Mouse (Mus musculus): ENCODE data around the gene Nadk. TPM values are rescaled to one million over a fixed set of nuclear protein-coding genes. Genes with fewer than 3 reads are reported as not detected.

The Nadk gene
- total RNA-seq, 1 experiment = 88.5 TPM

GRCm38 (mm10) chr4:155525751-155526150, 36.4 kb upstream of the Nadk start:
- no peak for TF ChIP-seq CHD2 (IDR thresholded peaks at IDR 0.05; ENCODE audit: low read depth, low read length)
- TF ChIP-seq ZC3H11A (IDR thresholded peaks at IDR 0.05; ENCODE audit: borderline replicate concordance, low read depth, low read length) = no peak
- no peak for TF ChIP-seq HCFC1 (IDR thresholded peaks at IDR 0.05; ENCODE audit: borderline replicate concordance, insufficient read depth, low read length)
- no peaks in the 10 kb centered on the region for H3K9me3 ChIP-seq (ENCODE audit: control insufficient read depth, insufficient read depth, low read depth, low read length)
- in situ Hi-C loops (cut with MboI; ENCODE audit: low sequenced_read_pairs in 2 of 2, unreplicated experiment in 2 of 2) = no loop called here
- peaks cover 0 to 6% of the 10 kb centered on the region in 2 experiments; a peak in 2 of 4 replicates for H3K4me1 ChIP-seq (ENCODE audit: control insufficient read depth in 2 of 2, insufficient read depth in 2 of 2, low read length in 2 of 2, poor library complexity in 1 of 2)
- H3K9ac ChIP-seq (ENCODE audit: insufficient read depth, low read depth, low read length, poor library complexity, severe bottlenecking) = no peak overlapping the region
- no peak overlapping the region for H3K4me3 ChIP-seq (ENCODE audit: insufficient read depth in 1 of 2, low read depth in 1 of 2, low read length in 2 of 2, poor library complexity in 1 of 2, severe bottlenecking in 1 of 2)
- no peak for DNase-seq (ENCODE audit: low read depth, low spot score)
- no peak overlapping the region for H3K27ac ChIP-seq (ENCODE audit: insufficient read depth, low read depth, low read length, poor library complexity, severe bottlenecking)
- peaks cover 10% of the 10 kb centered on the region for H3K36me3 ChIP-seq (ENCODE audit: control insufficient read depth, insufficient read depth, low read length, poor library complexity, severe bottlenecking)

- H3K9me3 ChIP-seq (ENCODE audit: control insufficient read depth, insufficient read depth, low read depth, low read length) = no peaks in the 10 kb centered on the region
- DNase-seq (ENCODE audit: low read depth, low spot score) = no peak
- H3K36me3 ChIP-seq (ENCODE audit: control insufficient read depth, insufficient read depth, low read length, poor library complexity, severe bottlenecking) = peaks cover 14% of the 10 kb centered on the region
- no peaks in the 10 kb centered on the region for H3K4me1 ChIP-seq (ENCODE audit: control insufficient read depth in 2 of 2, insufficient read depth in 2 of 2, low read length in 2 of 2, poor library complexity in 1 of 2)
- in situ Hi-C loops (cut with MboI; ENCODE audit: low sequenced_read_pairs in 2 of 2, unreplicated experiment in 2 of 2) = no loop called here
- H3K27ac ChIP-seq (ENCODE audit: insufficient read depth, low read depth, low read length, poor library complexity, severe bottlenecking) = no peak overlapping the region
- H3K9ac ChIP-seq (ENCODE audit: insufficient read depth, low read depth, low read length, poor library complexity, severe bottlenecking) = no peak overlapping the region
- no peak overlapping the region for H3K4me3 ChIP-seq (ENCODE audit: insufficient read depth in 1 of 2, low read depth in 1 of 2, low read length in 2 of 2, poor library complexity in 1 of 2, severe bottlenecking in 1 of 2)
- TF ChIP-seq HCFC1 (IDR thresholded peaks at IDR 0.05; ENCODE audit: borderline replicate concordance, insufficient read depth, low read length) = no peak
- TF ChIP-seq MAFK (IDR thresholded peaks at IDR 0.05; ENCODE audit: insufficient read depth, low read depth, low read length) = no peak
- TF ChIP-seq ZC3H11A (IDR thresholded peaks at IDR 0.05; ENCODE audit: borderline replicate concordance, low read depth, low read length) = no peak
These were observed 32.9 kb upstream of the Nadk start for GRCm38 (mm10) chr4:155529294-155529693.

- in situ Hi-C loops (cut with MboI; ENCODE audit: low sequenced_read_pairs in 2 of 2, unreplicated experiment in 2 of 2) = no loop called here
- no peak for DNase-seq (ENCODE audit: low read depth, low spot score)
- H3K36me3 ChIP-seq (ENCODE audit: control insufficient read depth, insufficient read depth, low read length, poor library complexity, severe bottlenecking) = peaks cover 30% of the 10 kb centered on the region
These were observed 12.2 kb upstream of the Nadk start for GRCm38 (mm10) chr4:155549993-155550392.

GRCm38 (mm10) chr4:155550446-155550845, 11.7 kb upstream of the Nadk start:
- Histone ChIP-seq H3K36me3 (ENCODE audit: control insufficient read depth, insufficient read depth, low read length, poor library complexity, severe bottlenecking) (peaks cover 29% of the 10 kb centered on the region), H3K4me3 (ENCODE audit: insufficient read depth in 1 of 2, low read depth in 1 of 2, low read length in 2 of 2, poor library complexity in 1 of 2, severe bottlenecking in 1 of 2) (no peak overlapping the region), H3K4me1 (ENCODE audit: control insufficient read depth in 2 of 2, insufficient read depth in 2 of 2, low read length in 2 of 2, poor library complexity in 1 of 2) (no peaks in the 10 kb centered on the region), H3K27ac (ENCODE audit: insufficient read depth, low read depth, low read length, poor library complexity, severe bottlenecking) (no peak overlapping the region), H3K9ac (ENCODE audit: insufficient read depth, low read depth, low read length, poor library complexity, severe bottlenecking) (no peak overlapping the region), H3K9me3 (ENCODE audit: control insufficient read depth, insufficient read depth, low read depth, low read length) (no peaks in the 10 kb centered on the region)
- TF ChIP-seq MAFK (IDR thresholded peaks at IDR 0.05; ENCODE audit: insufficient read depth, low read depth, low read length) = no peak
- TF ChIP-seq ZC3H11A (IDR thresholded peaks at IDR 0.05; ENCODE audit: borderline replicate concordance, low read depth, low read length) = no peak
- no peak for TF ChIP-seq CHD2 (IDR thresholded peaks at IDR 0.05; ENCODE audit: low read depth, low read length)
- TF ChIP-seq ZNF384 (IDR thresholded peaks at IDR 0.05; ENCODE audit: low read depth, low read length) = no peak
- TF ChIP-seq HCFC1 (IDR thresholded peaks at IDR 0.05; ENCODE audit: borderline replicate concordance, insufficient read depth, low read length) = no peak
- in situ Hi-C loops (cut with MboI; ENCODE audit: low sequenced_read_pairs in 2 of 2, unreplicated experiment in 2 of 2) = no loop called here
- DNase-seq (ENCODE audit: low read depth, low spot score) = no peak

More at GRCm38 (mm10) chr4:155549993-155550392, 12.2 kb upstream of the Nadk start:
- no peaks in the 10 kb centered on the region for H3K4me1 ChIP-seq (ENCODE audit: control insufficient read depth in 2 of 2, insufficient read depth in 2 of 2, low read length in 2 of 2, poor library complexity in 1 of 2)
- H3K27ac ChIP-seq (ENCODE audit: insufficient read depth, low read depth, low read length, poor library complexity, severe bottlenecking) = no peak overlapping the region
- no peak overlapping the region for H3K4me3 ChIP-seq (ENCODE audit: insufficient read depth in 1 of 2, low read depth in 1 of 2, low read length in 2 of 2, poor library complexity in 1 of 2, severe bottlenecking in 1 of 2)
- TF ChIP-seq ZNF384 (IDR thresholded peaks at IDR 0.05; ENCODE audit: low read depth, low read length) (no peak), ZC3H11A (IDR thresholded peaks at IDR 0.05; ENCODE audit: borderline replicate concordance, low read depth, low read length) (no peak), MAFK (IDR thresholded peaks at IDR 0.05; ENCODE audit: insufficient read depth, low read depth, low read length) (no peak), HCFC1 (IDR thresholded peaks at IDR 0.05; ENCODE audit: borderline replicate concordance, insufficient read depth, low read length) (no peak), CHD2 (IDR thresholded peaks at IDR 0.05; ENCODE audit: low read depth, low read length) (no peak)
- no peak overlapping the region for H3K9ac ChIP-seq (ENCODE audit: insufficient read depth, low read depth, low read length, poor library complexity, severe bottlenecking)
- no peaks in the 10 kb centered on the region for H3K9me3 ChIP-seq (ENCODE audit: control insufficient read depth, insufficient read depth, low read depth, low read length)

GRCm38 (mm10) chr4:155551073-155551472, 11.1 kb upstream of the Nadk start:
- no peak overlapping the region for H3K9ac ChIP-seq (ENCODE audit: insufficient read depth, low read depth, low read length, poor library complexity, severe bottlenecking)
- TF ChIP-seq CHD2 (IDR thresholded peaks at IDR 0.05; ENCODE audit: low read depth, low read length) = no peak
- no peak for TF ChIP-seq HCFC1 (IDR thresholded peaks at IDR 0.05; ENCODE audit: borderline replicate concordance, insufficient read depth, low read length)
- TF ChIP-seq ZC3H11A (IDR thresholded peaks at IDR 0.05; ENCODE audit: borderline replicate concordance, low read depth, low read length) = no peak
- TF ChIP-seq MAFK (IDR thresholded peaks at IDR 0.05; ENCODE audit: insufficient read depth, low read depth, low read length) = no peak
- TF ChIP-seq ZNF384 (IDR thresholded peaks at IDR 0.05; ENCODE audit: low read depth, low read length) = no peak
- H3K27ac ChIP-seq (ENCODE audit: insufficient read depth, low read depth, low read length, poor library complexity, severe bottlenecking) = no peak overlapping the region
- DNase-seq (ENCODE audit: low read depth, low spot score) = no peak
- in situ Hi-C loops (cut with MboI; ENCODE audit: low sequenced_read_pairs in 2 of 2, unreplicated experiment in 2 of 2) = no loop called here
- H3K9me3 ChIP-seq (ENCODE audit: control insufficient read depth, insufficient read depth, low read depth, low read length) = no peaks in the 10 kb centered on the region
- H3K4me3 ChIP-seq (ENCODE audit: insufficient read depth in 1 of 2, low read depth in 1 of 2, low read length in 2 of 2, poor library complexity in 1 of 2, severe bottlenecking in 1 of 2) = no peak overlapping the region
- H3K4me1 ChIP-seq (ENCODE audit: control insufficient read depth in 2 of 2, insufficient read depth in 2 of 2, low read length in 2 of 2, poor library complexity in 1 of 2) = no peaks in the 10 kb centered on the region
- peaks cover 29% of the 10 kb centered on the region for H3K36me3 ChIP-seq (ENCODE audit: control insufficient read depth, insufficient read depth, low read length, poor library complexity, severe bottlenecking)
